In the genomic region with DNA sequence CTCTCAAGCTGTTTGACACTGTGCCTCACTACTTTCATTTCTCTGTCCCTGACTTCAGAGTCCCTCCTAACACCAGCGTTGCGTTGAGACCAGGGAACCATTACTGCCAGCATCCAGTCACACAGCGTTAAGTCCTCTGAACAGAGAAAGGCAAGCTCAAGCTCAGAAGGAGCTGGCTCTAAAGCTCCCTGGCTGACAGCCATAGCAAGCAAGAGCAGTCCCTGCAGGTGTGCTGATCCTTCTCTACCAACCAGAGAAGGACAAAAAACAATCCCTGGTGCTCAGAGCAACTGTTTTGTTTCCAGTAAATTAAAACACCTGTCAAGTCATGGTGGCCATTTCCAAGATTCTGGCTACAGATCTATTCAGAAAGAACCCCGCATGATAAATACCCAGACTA, we compare ENCODE assay signal across 17 mouse cellular contexts.
"Had no signal": no experiment of that assay in that cellular context is flagged by ENCODE, and none has a peak within 500 bp of the region (broad histone marks: within the 10 kb centered on the region; RNA-seq: fewer than 3 reads in every experiment).

No protein-coding gene starts in this region.

- H3K4me2 ChIP-seq: limb, embryonic 15.5 days; liver, embryonic 12.5 days; lung, embryonic 15.5 days; midbrain, embryonic 11.5 days; midbrain, embryonic 15.5 days; neural tube, embryonic 12.5 days had no signal

- H3K36me3 ChIP-seq: limb, embryonic 15.5 days; liver, embryonic 12.5 days; lung, embryonic 15.5 days; midbrain, embryonic 15.5 days; neural tube, embryonic 12.5 days had no signal

- H3K9ac ChIP-seq: limb, embryonic 15.5 days; liver, embryonic 12.5 days; lung, embryonic 15.5 days; midbrain, embryonic 15.5 days; neural tube, embryonic 12.5 days had no signal

- H3K27ac ChIP-seq: layer of hippocampus, adult 2 months; limb, embryonic 15.5 days; liver, embryonic 12.5 days; lung, embryonic 15.5 days; macrophage; midbrain, embryonic 15.5 days; neural tube, embryonic 12.5 days had no signal

- DNase-seq: kidney, postnatal 10 days; kidney, postnatal 4 days; lung, postnatal 14 days; retina, postnatal 1 day; right cerebral cortex, postnatal 4 days; spleen, adult 18-20 months; thymus, adult 18-20 months; thymus, postnatal 25 days had no signal

- ATAC-seq: liver, embryonic 12.5 days; midbrain, embryonic 15.5 days had no signal

- H3K27me3 ChIP-seq: limb, embryonic 15.5 days; liver, embryonic 12.5 days; lung, embryonic 15.5 days; megakaryocyte, embryonic 14.5 days; midbrain, embryonic 15.5 days; neural tube, embryonic 12.5 days had no signal

- H3K9me3 ChIP-seq: limb, embryonic 15.5 days; liver, embryonic 12.5 days; lung, embryonic 15.5 days; midbrain, embryonic 15.5 days; neural tube, embryonic 12.5 days had no signal

- H3K4me1 ChIP-seq: limb, embryonic 15.5 days; liver, embryonic 12.5 days; lung, embryonic 15.5 days; megakaryocyte, embryonic 14.5 days; midbrain, embryonic 15.5 days; neural tube, embryonic 12.5 days had no signal

- H3K4me3 ChIP-seq: layer of hippocampus, adult 2 months; limb, embryonic 15.5 days; liver, embryonic 12.5 days; lung, embryonic 15.5 days; megakaryocyte, embryonic 14.5 days; midbrain, embryonic 15.5 days; neural tube, embryonic 12.5 days had no signal
